Comparison of ENCODE assay signal across 18 mouse cellular contexts in the genomic region with DNA sequence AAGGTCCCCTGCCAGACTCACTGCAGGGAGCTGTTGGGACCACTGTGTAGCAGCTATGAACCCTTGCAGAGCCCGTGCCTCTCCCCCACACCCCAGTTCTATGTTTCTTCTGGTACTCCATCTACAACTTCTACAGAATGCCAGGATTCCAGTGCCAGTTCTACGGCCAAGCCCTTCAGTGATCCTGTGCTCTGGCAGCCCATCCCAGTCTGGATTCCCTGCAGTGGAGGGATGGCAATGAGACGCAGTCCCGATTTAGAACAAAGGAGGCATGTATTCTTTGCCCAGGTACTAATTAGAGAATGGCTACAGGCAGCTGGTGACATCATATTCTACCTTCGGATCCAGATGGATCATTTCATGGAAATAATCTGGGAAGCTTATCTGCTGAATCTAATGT. TPM values are rescaled to one million over a fixed set of nuclear protein-coding genes. Genes with fewer than 3 reads are reported as not detected.
DNase-seq lines count a peak whose midpoint lies in the region; ATAC-seq lines count a peak whose summit lies in the region.
"Had no signal": no experiment of that assay in that cellular context is flagged by ENCODE, and none has a peak within 500 bp of the region (broad histone marks: within the 10 kb centered on the region; RNA-seq: fewer than 3 reads in every experiment).

No protein-coding gene starts in this region.

- H3K36me3 ChIP-seq in midbrain, embryonic 11.5 days (ENCODE audit: control insufficient read depth, insufficient read depth, low read length) = no peaks in the 10 kb centered on the region
- no peaks in the 10 kb centered on the region for H3K36me3 ChIP-seq in midbrain, embryonic 10.5 days
- no peaks in the 10 kb centered on the region for H3K36me3 ChIP-seq in heart, embryonic 14.5 days (ENCODE audit: control insufficient read depth, insufficient read depth, low read length)
- H3K36me3 ChIP-seq: lung, embryonic 15.5 days; midbrain, embryonic 13.5 days; neural tube, embryonic 15.5 days had no signal

- peak; percentile 9 for DNase-seq in cerebellum, adult 8-10 months
- no peak for DNase-seq in cerebellum, adult 9-10 months
- peak; percentile 12 for DNase-seq in midbrain, embryonic 11.5 days (ENCODE audit: low spot score, missing footprints)
- no peak for DNase-seq in midbrain, embryonic 10.5 days (ENCODE audit: low spot score)
- DNase-seq in left cerebral cortex, postnatal 10 days (ENCODE audit: extremely low spot score in 1 of 2, low spot score in 2 of 2) = no peak
- no peak for DNase-seq in kidney, adult 11 months
- DNase-seq: adrenal gland, postnatal 10 days; gastrocnemius, postnatal 25 days; kidney, adult 9 months; right cerebral cortex, postnatal 25 days; thymus, postnatal 4 days had no signal

- intact Hi-C loops in left cerebral cortex, postnatal 10 days (cut with DNase I) = no loop called here

- H3K4me1 ChIP-seq in midbrain, embryonic 11.5 days (ENCODE audit: control insufficient read depth, insufficient read depth, low read length) = no peaks in the 10 kb centered on the region
- H3K4me1 ChIP-seq in midbrain, embryonic 10.5 days = no peaks in the 10 kb centered on the region
- peaks cover 24 to 27% of the 10 kb centered on the region in 2 experiments for H3K4me1 ChIP-seq in heart, embryonic 14.5 days (ENCODE audit: control insufficient read depth in 2 of 2, insufficient read depth in 2 of 2, low read length in 2 of 2)
- H3K4me1 ChIP-seq: midbrain, embryonic 13.5 days; neural tube, embryonic 15.5 days had no signal

- no peak overlapping the region for H3K4me2 ChIP-seq in midbrain, embryonic 11.5 days
- H3K4me2 ChIP-seq in heart, embryonic 14.5 days (ENCODE audit: low read length) = no peak overlapping the region
- H3K4me2 ChIP-seq: liver, embryonic 11.5 days; lung, embryonic 15.5 days; midbrain, embryonic 13.5 days; neural tube, embryonic 15.5 days had no signal

- no peaks in the 10 kb centered on the region for H3K9me3 ChIP-seq in midbrain, embryonic 11.5 days (ENCODE audit: control insufficient read depth, low read length)
- no peaks in the 10 kb centered on the region for H3K9me3 ChIP-seq in midbrain, embryonic 10.5 days (replicated peaks)
- no peaks in the 10 kb centered on the region for H3K9me3 ChIP-seq in heart, embryonic 14.5 days (ENCODE audit: control insufficient read depth, low read length)
- H3K9me3 ChIP-seq: lung, embryonic 15.5 days; midbrain, embryonic 13.5 days; neural tube, embryonic 15.5 days had no signal

- WGBS in midbrain, embryonic 11.5 days = 68% methylated on average over 5 of the region's 5 CpGs
- WGBS in midbrain, embryonic 10.5 days = 69% methylated on average over 5 of the region's 5 CpGs
- WGBS in heart, embryonic 14.5 days = 45% methylated on average over 5 of the region's 5 CpGs

- no peak overlapping the region for H3K27ac ChIP-seq in midbrain, embryonic 11.5 days (ENCODE audit: low read depth, low read length)
- no peak overlapping the region for H3K27ac ChIP-seq in midbrain, embryonic 10.5 days (replicated peaks)
- H3K27ac ChIP-seq in heart, embryonic 14.5 days (replicated peaks in 1 of 2; ENCODE audit: control insufficient read depth in 1 of 2, insufficient read depth in 1 of 2, low read depth in 2 of 2, low read length in 2 of 2) = peak overlapping the region; percentile 39 to 45; a peak in 1 of 4 replicates
- H3K27ac ChIP-seq: lung, embryonic 15.5 days; macrophage; midbrain, embryonic 13.5 days; neural tube, embryonic 15.5 days had no signal

- H3K27me3 ChIP-seq in midbrain, embryonic 11.5 days (ENCODE audit: control insufficient read depth, insufficient read depth, low read length) = no peaks in the 10 kb centered on the region
- no peaks in the 10 kb centered on the region for H3K27me3 ChIP-seq in midbrain, embryonic 10.5 days (ENCODE audit: low read depth, poor library complexity, severe bottlenecking)
- H3K27me3 ChIP-seq in heart, embryonic 14.5 days (ENCODE audit: control insufficient read depth, insufficient read depth, low read length) = no peaks in the 10 kb centered on the region
- H3K27me3 ChIP-seq: lung, embryonic 15.5 days; midbrain, embryonic 13.5 days; neural tube, embryonic 15.5 days had no signal

- H3K4me3 ChIP-seq in midbrain, embryonic 11.5 days (ENCODE audit: low read depth, low read length) = no peak overlapping the region
- no peak overlapping the region for H3K4me3 ChIP-seq in midbrain, embryonic 10.5 days
- H3K4me3 ChIP-seq in heart, embryonic 14.5 days (ENCODE audit: control insufficient read depth in 1 of 2, insufficient read depth in 1 of 2, low read depth in 1 of 2, low read length in 2 of 2) = no peak overlapping the region
- H3K4me3 ChIP-seq: lung, embryonic 15.5 days; midbrain, embryonic 13.5 days; myocyte; neural tube, embryonic 15.5 days had no signal

- H3K9ac ChIP-seq in midbrain, embryonic 11.5 days (ENCODE audit: low read length) = no peak overlapping the region
- no peak overlapping the region for H3K9ac ChIP-seq in heart, embryonic 14.5 days (ENCODE audit: low read length)
- H3K9ac ChIP-seq: lung, embryonic 15.5 days; midbrain, embryonic 13.5 days; neural tube, embryonic 15.5 days had no signal

- no peak for ATAC-seq in midbrain, embryonic 11.5 days (ENCODE audit: low FRiP score)
- no peak for ATAC-seq in heart, embryonic 14.5 days (ENCODE audit: insufficient number of reproducible peaks, insufficient read depth, low FRiP score, low read depth)
- ATAC-seq: midbrain, embryonic 13.5 days had no signal

RNA-seq across cellular contexts. Expression of a gene that starts 13.9 kb away (rescaled TPM):
- polyA plus RNA-seq in midbrain, embryonic 11.5 days (2014; fragmentation: Nextera tagmentation; extraction: Ambion mirVana) = 19.6 and 22.4 TPM in 2 replicates
- polyA plus RNA-seq in midbrain, embryonic 10.5 days (2016; fragmentation: Nextera tagmentation; extraction: Ambion mirVana) = 11.9 and 12.9 TPM in 2 replicates
- 80.4 and 84.1 TPM in 2 replicates for polyA plus RNA-seq in heart, embryonic 14.5 days (2014; fragmentation: Nextera tagmentation; extraction: Ambion mirVana)
- total RNA-seq in left cerebral cortex, postnatal 10 days (2021) = 10 to 100 TPM; 68.1 to 71.6 TPM
- polyA plus RNA-seq: macrophage, myocyte had no signal

RNA-seq across cellular contexts. Expression of a gene that starts 41.5 kb away (rescaled TPM):
- polyA plus RNA-seq in midbrain, embryonic 11.5 days (2014; fragmentation: Nextera tagmentation; extraction: Ambion mirVana) = 147 and 160 TPM in 2 replicates
- 131 and 136 TPM in 2 replicates for polyA plus RNA-seq in midbrain, embryonic 10.5 days (2016; fragmentation: Nextera tagmentation; extraction: Ambion mirVana)
- 75.8 and 86.9 TPM in 2 replicates for polyA plus RNA-seq in heart, embryonic 14.5 days (2014; fragmentation: Nextera tagmentation; extraction: Ambion mirVana)
- total RNA-seq in left cerebral cortex, postnatal 10 days (2021) = 10 to 100 TPM; 67.2 to 71.9 TPM

Comparison
In these comparisons a context has a peak if more than half of its experiments do, and no peak if none do; other contexts are left out.
1. DNase-seq: peak in cerebellum, adult 8-10 months (single experiment) and midbrain, embryonic 11.5 days (single experiment); none in cerebellum, adult 9-10 months (single experiment), midbrain, embryonic 10.5 days (single experiment), left cerebral cortex, postnatal 10 days (0 of 2) and kidney, adult 11 months (single experiment).
2. H3K27ac ChIP-seq: peak in heart, embryonic 14.5 days (2 of 2); none in midbrain, embryonic 11.5 days (single experiment) and midbrain, embryonic 10.5 days (single experiment).